Mouse (Mus musculus): ENCODE measurements around the gene Serpinf2.

DNA sequence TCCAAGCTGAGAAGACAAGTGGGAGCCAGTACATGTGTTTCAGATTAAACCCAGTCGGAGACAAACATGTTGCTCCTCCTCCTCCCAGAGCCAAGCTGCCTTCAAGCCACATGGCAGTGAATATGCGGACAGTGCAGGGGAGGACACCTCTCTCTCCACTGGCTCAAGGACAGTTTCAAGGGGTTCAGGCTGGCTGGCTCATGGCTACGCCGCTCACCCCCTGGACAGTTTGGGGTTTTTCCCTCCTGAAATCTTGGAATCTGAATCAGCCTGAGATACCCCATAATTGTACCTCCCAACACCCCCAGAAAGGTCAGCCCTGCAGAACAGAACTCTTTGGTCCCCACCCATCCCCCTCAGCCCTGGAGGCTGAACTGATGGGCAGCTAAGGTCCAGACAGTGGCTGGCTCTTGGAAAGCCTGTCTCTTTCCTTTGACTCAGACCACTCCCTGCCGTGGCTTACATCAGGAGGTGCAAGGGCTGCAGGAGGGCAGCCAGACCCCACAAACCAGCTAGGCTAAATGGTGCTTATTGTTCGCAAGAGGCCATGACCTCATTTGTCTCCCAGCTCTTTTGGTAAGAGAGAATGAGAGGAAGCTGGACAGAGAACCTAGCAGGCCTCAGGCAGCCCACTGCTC lies 17.9 kb downstream of the Serpinf2 start:
- TF ChIP-seq CTCF (IDR thresholded peaks at IDR 0.05; ENCODE audit: borderline replicate concordance, extremely low read depth, insufficient read depth, insufficient read length) (no peak), POLR2A (IDR thresholded peaks at IDR 0.05; ENCODE audit: borderline replicate concordance, extremely low read depth, insufficient read depth, insufficient read length, poor library complexity, severe bottlenecking) (no peak)

Data from brain, embryonic 14.5 days (tissue).